Mouse (Mus musculus) heart, embryonic 15.5 days (tissue): Measurements from ENCODE around the gene Ints14. TPM values are rescaled to one million over a fixed set of nuclear protein-coding genes. Genes with fewer than 3 reads are reported as not detected.

ENCODE experiments used
- microRNA-seq: library from miRNA; unstranded; fragments of <30 nt; microRNA quantifications from one replicate; pipeline ENCODE4, GENCODE M21; 2016
- polyA plus RNA-seq: library from polyadenylated mRNA; unstranded; fragments of >200 nt; fragmentation: Nextera tagmentation; extraction: Ambion mirVana; gene quantifications from 2 replicates; pipeline ENCODE4 v1.2.1, GENCODE M21; 2015

The Ints14 gene
- polyA plus RNA-seq, 1 experiment from 2014 or later = 32.5 TPM

Small RNA genes lying within 50 kb of the gene (microRNA-seq; reads per million reads assigned to microRNA genes)
- gene Gm25640 = not detected

Other genes with a start within 250 kb of the Ints14 start
- 277 and 323 TPM in 2 replicates for gene Rab11a, start 223.1 kb upstream of the Ints14 start, polyA plus RNA-seq
- gene Dennd4a, start 149.6 kb upstream of the Ints14 start, polyA plus RNA-seq = 4.8 and 7.9 TPM in 2 replicates
- 0.03 and 0.04 TPM in 2 replicates for gene Slc24a1, start 9.3 kb upstream of the Ints14 start, polyA plus RNA-seq
- 46.2 and 53.0 TPM in 2 replicates for gene Hacd3, start 60.8 kb downstream of the Ints14 start, polyA plus RNA-seq
- 25.9 and 30.7 TPM in 2 replicates for gene Dpp8, start 71.5 kb downstream of the Ints14 start, polyA plus RNA-seq
- 9.1 and 13.0 TPM in 2 replicates for gene Igdcc4, start 140.6 kb downstream of the Ints14 start, polyA plus RNA-seq
- 0.19 and 0.71 TPM in 2 replicates for gene Igdcc3, start 180.3 kb downstream of the Ints14 start, polyA plus RNA-seq
- 5.3 and 5.8 TPM in 2 replicates for gene Parp16, start 234.4 kb downstream of the Ints14 start, polyA plus RNA-seq